Mouse (Mus musculus) cerebellum, adult 2 months (tissue): ENCODE measurements around the gene Stxbp5.

Source experiments
- CTCF ChIP-seq: fragments of 200-500 bp; IDR thresholded peaks from 2 replicates; pipeline ENCODE4 v1.5.1; 2011; ENCODE audit warnings: low read depth, mild to moderate bottlenecking, control low read depth, low read length, moderate library complexity, borderline replicate concordance; ENCODE audit not compliant: insufficient read depth
- POLR2A ChIP-seq: fragments of 200-500 bp; IDR thresholded peaks from 2 replicates; pipeline ENCODE4 v1.6.1; 2011; ENCODE audit warnings: low read length, control low read depth, borderline replicate concordance; ENCODE audit not compliant: insufficient read depth

- TF ChIP-seq CTCF (no peak), POLR2A (no peak)
Observed at GRCm38 (mm10) chr10:9901697-9902239, 889 bp upstream of the Stxbp5 start.
